Mouse (Mus musculus) heart, postnatal 4 days (tissue): ENCODE data around the gene Bcl2l10. TPM values are rescaled to one million over a fixed set of nuclear protein-coding genes. Genes with fewer than 3 reads are reported as not detected.

ENCODE experiments used
- DNase-seq: peaks from one replicate; pipeline ENCODE4 v3.0.0; 2021
- total RNA-seq, 2 experiments: library from RNA; stranded (reverse); gene quantifications; 2 replicates each; pipeline ENCODE4 v1.2.3; 2021

Bcl2l10 gene
- total RNA-seq, result under 1 TPM in 1 of 2 experiments, not detected in 1; 0.21 TPM

- DNase-seq, result no peak
Measured at GRCm38 (mm10) chr9:75347458-75347857, at the start of gene Bcl2l10. Gene Bcl2l10 (plus strand): TSS chr9:75347758.

- no peak for DNase-seq
Measured at GRCm38 (mm10) chr9:75299342-75299741, 48.2 kb upstream of the Bcl2l10 start.

GRCm38 (mm10) chr9:75303033-75303432 lies 44.5 kb upstream of the Bcl2l10 start:
- no peak for DNase-seq

- no peak for DNase-seq
Measured at GRCm38 (mm10) chr9:75303701-75304261, 43.8 kb upstream of the Bcl2l10 start.

- DNase-seq, result no peak
Measured at GRCm38 (mm10) chr9:75304286-75304685, 43.3 kb upstream of the Bcl2l10 start.

- DNase-seq, result no peak
Measured at GRCm38 (mm10) chr9:75306126-75306898, 41.2 kb upstream of the Bcl2l10 start, which contains the start of gene Gnb5. Gene Gnb5 (plus strand): TSS chr9:75306288.

- no peak for DNase-seq
Measured at GRCm38 (mm10) chr9:75307015-75307414, 40.5 kb upstream of the Bcl2l10 start.

- no peak for DNase-seq
Measured at GRCm38 (mm10) chr9:75308621-75309020, 38.9 kb upstream of the Bcl2l10 start.

GRCm38 (mm10) chr9:75312008-75312407 lies 35.5 kb upstream of the Bcl2l10 start:
- DNase-seq, result peak; percentile 83

- DNase-seq, result no peak
Measured at GRCm38 (mm10) chr9:75313138-75313831, 34.3 kb upstream of the Bcl2l10 start.

- DNase-seq, result peak; percentile 87
Measured at GRCm38 (mm10) chr9:75313832-75314516, 33.6 kb upstream of the Bcl2l10 start.

GRCm38 (mm10) chr9:75314517-75315105 lies 32.9 kb upstream of the Bcl2l10 start:
- DNase-seq, result no peak

- DNase-seq, result no peak
Measured at GRCm38 (mm10) chr9:75315238-75315637, 32.3 kb upstream of the Bcl2l10 start.

- DNase-seq, result no peak
Measured at GRCm38 (mm10) chr9:75316771-75317170, 30.8 kb upstream of the Bcl2l10 start.

GRCm38 (mm10) chr9:75318196-75318595 lies 29.4 kb upstream of the Bcl2l10 start:
- DNase-seq, result no peak

GRCm38 (mm10) chr9:75319365-75319764 lies 28.2 kb upstream of the Bcl2l10 start:
- DNase-seq, result no peak

- DNase-seq, result no peak
Measured at GRCm38 (mm10) chr9:75322099-75322885, 25.3 kb upstream of the Bcl2l10 start.

GRCm38 (mm10) chr9:75328047-75328446 lies 19.5 kb upstream of the Bcl2l10 start:
- DNase-seq, result no peak

- DNase-seq, result no peak
Measured at GRCm38 (mm10) chr9:75330821-75331220, 16.7 kb upstream of the Bcl2l10 start.

GRCm38 (mm10) chr9:75334440-75334839 lies 13.1 kb upstream of the Bcl2l10 start:
- no peak for DNase-seq

- DNase-seq, result no peak
Measured at GRCm38 (mm10) chr9:75338016-75338415, 9.5 kb upstream of the Bcl2l10 start.

GRCm38 (mm10) chr9:75342433-75342832 lies 5.1 kb upstream of the Bcl2l10 start:
- no peak for DNase-seq
